Mouse (Mus musculus): Measurements from ENCODE around the gene Tmed2.
A peak's percentile ranks its signal among the peaks of the same experiment; 100 is the strongest.
"Not testable (repeated sequence)": the region's sequence is repeated elsewhere in the genome, so short reads cannot be mapped to it uniquely, and the experiment has no call there.

Tmed2 gene

DNA sequence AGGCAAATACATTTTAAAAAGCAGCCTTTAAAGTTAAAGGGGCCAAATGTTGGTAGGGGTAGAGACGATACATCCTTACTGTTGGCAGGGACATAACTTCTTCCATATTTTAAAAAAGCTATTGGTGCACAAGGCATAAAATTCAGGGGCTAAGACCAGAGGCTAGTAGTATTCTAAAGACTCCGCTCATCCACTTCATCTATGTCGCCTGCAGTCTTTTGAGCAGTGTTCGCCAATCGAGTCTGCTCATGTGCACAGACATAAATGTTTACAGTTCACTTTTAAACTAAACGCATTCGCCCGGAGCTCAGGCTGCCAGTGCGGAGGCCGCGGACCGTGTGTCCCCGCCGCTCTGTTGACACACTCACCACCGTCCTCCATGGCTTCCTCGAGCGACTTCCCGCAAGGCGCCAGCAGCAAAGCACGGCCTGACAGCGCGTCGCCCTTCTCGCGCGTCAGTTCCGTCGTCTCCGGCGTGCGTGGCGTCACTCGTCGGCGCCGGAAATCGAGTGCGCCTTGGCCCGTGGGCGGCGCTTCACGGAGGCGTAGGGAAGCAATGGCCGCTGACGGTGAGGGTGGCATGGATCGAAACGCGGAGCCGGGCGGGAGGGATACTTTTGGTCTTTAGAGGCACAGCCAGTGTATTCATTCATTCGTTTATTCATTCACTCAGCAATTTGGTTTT, 38.3 kb downstream of the Tmed2 start, which contains the start of the genes Eif2b1 and Gtf2h3:
Gene Eif2b1 (minus strand): TSS at position 499 of the 685 bp plus-strand sequence.
Gene Gtf2h3 (plus strand): TSS at position 508 of the 685 bp plus-strand sequence.
- DNase-seq = peak; percentile 97

DNA sequence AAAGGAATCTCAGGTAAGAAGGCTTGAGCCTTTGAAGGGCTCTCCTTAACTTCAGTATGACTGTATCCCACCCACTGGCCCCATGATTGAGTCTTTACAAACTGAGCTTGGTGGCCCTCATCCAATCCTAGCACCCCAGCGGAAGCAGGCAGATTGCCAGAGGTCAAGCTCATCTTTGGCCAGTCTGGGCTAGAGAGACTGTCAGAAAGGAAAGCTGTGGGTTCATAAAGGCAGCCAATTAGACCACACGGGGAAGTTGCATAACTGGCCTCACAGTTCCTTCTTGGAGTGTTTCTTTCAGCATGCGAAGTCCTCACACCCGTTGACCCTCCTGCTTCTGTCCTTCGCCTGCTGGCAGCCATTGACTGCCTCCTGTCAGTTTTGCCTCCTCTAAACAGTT, 42.0 kb downstream of the Tmed2 start:
- DNase-seq = no peak

DNA sequence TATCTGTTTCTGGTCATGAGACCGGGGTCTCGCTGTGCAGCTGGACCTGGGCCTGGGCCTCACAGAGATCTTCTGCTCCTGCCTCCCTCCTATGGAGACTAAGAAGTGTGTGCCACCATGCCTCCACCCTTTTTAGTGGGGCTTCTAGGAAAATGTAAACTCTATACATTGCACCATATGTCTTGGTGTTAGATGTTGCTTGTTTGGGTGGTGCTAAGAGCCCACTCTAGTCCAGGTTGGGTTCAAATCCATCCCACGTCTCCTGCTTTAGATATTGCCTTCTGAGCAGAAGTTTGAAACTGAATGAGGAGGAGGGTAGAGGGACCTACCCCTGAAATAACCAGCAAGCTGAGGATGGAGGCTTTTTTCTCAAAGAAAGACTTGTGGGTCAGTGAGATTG, 52.3 kb downstream of the Tmed2 start:
- no peak for DNase-seq

DNA sequence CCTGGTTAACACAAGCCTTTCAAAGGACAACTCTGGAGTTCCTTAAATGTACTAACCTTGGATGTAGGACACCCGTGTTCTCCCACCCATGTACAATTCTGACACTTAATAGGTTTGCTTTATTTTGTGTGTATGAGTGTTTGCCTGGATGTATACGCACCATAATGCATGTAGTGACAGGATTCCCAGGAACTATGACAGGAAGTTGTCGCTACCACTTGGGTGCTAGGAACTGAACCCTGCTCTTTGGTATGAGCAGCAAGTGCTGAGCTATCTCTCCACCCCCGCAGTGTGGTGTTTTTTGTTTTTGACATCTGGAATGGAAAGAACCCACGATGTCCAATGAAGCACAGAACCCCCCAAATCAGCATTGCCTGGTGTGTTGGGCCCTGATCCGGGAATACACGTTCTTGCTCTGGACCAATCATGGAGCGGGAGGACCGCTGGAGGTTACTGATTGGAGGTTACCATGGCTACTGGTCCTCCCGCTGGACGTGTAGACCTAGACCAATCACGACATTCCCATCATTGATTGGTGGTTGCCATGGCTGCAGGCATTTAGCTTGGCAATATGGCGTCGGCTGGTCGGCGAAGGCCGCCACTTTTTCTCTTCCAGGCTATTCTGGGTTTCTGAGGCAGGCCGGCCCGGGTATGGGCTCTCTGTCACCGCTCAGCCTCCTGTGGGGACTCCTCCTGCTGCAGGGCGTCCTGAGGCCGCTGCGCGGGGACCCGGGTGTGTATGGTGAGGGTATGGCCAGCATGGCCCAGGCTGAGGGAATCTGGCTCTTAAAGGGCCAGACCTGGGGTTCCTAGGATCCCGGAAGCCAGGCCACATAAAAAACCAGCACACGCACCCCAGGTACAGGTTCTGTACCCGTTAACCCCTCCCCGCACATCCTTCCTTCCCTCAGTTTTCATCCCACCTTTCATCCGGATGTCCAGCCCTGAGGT, 58.0 kb downstream of the Tmed2 start:
- DNase-seq = peak; percentile 99

DNA sequence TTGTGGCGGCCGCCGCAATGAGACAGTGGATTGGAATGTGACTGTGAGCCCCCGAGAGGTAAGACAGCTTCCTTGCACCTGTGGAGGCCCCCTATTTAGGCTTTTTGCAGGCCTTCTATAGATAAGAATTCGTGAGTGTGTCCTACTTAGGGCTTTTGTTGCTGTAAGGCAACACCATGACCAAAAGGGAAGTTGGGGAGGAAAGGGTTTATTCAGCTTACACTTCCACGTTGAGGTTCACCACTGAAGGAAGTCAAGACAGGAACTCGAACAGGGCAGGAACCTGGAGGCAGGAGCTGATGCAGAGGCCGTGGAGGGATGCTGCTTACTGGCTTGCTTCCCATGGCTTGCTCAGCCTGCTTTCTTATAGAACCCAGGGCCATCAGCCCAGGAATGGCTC, 59.2 kb downstream of the Tmed2 start:
- DNase-seq = not testable (repeated sequence)

All from retina, postnatal 1 day (tissue).